Mouse (Mus musculus) hindbrain, embryonic 11.5 days (tissue): ENCODE results near the gene Map7d2. TPM values are rescaled to one million over a fixed set of nuclear protein-coding genes. Genes with fewer than 3 reads are reported as not detected.

Source experiments
- ATAC-seq: fragments of 200-750 bp; cut with Nextera tagmentation; 2 replicates; pipeline ENCODE4 v1.8.0; 2017; ENCODE audit warnings: mild to moderate bottlenecking, moderate TSS enrichment, moderate library complexity; ENCODE audit not compliant: low FRiP score
- DNase-seq: peaks from one replicate; pipeline ENCODE4 v3.0.0-alpha.2; 2015; ENCODE audit warnings: low spot score
- H3K27ac ChIP-seq: fragments of 300-500 bp; sonication (generic); 2 replicates; pipeline ENCODE4 v1.5.1; 2014; ENCODE audit warnings: mild to moderate bottlenecking, low read depth, low read length
- H3K27me3 ChIP-seq: fragments of 300-500 bp; sonication (generic); 2 replicates; pipeline ENCODE4 v1.6.1; 2014; ENCODE audit warnings: mild to moderate bottlenecking, low read length, moderate library complexity, mixed read lengths; ENCODE audit not compliant: control insufficient read depth, insufficient read depth
- H3K36me3 ChIP-seq: fragments of 300-500 bp; sonication (generic); 2 replicates; pipeline ENCODE4 v1.6.1; 2014; ENCODE audit warnings: mild to moderate bottlenecking, low read length, moderate library complexity, mixed read lengths; ENCODE audit not compliant: control insufficient read depth, insufficient read depth
- H3K4me1 ChIP-seq: fragments of 300-500 bp; sonication (generic); replicated peaks from 2 replicates; pipeline ENCODE4 v1.6.1; 2014; ENCODE audit warnings: low read length, mixed read lengths; ENCODE audit not compliant: control insufficient read depth, insufficient read depth
- H3K4me2 ChIP-seq: fragments of 300-500 bp; sonication (generic); replicated peaks from 2 replicates; pipeline ENCODE4 v1.6.1; 2014; ENCODE audit warnings: mild to moderate bottlenecking, low read depth, low read length
- H3K4me3 ChIP-seq: fragments of 300-500 bp; sonication (generic); 2 replicates; pipeline ENCODE4 v1.5.1; 2014; ENCODE audit warnings: low read depth, low read length
- H3K9ac ChIP-seq: fragments of 300-500 bp; sonication (generic); 2 replicates; pipeline ENCODE4 v1.6.1; 2014; ENCODE audit warnings: low read depth, low read length
- H3K9me3 ChIP-seq: fragments of 300-500 bp; sonication (generic); 2 replicates; pipeline ENCODE4 v1.6.1; 2016; ENCODE audit warnings: low read length; ENCODE audit not compliant: control insufficient read depth
- WGBS: fragments of 180-500 bp; shearing (Covaris S2); extraction: QIAGEN DNeasy Blood & Tissue Kit; methylation state at CpG from one replicate; pipeline ENCODE4 v1.1.7; 2014; 5-methylcytosine and 5-hydroxymethylcytosine counted together
- polyA plus RNA-seq: library from polyadenylated mRNA; unstranded; fragments of >200 nt; fragmentation: Nextera tagmentation; extraction: Ambion mirVana; gene quantifications from 2 replicates; pipeline ENCODE4 v1.2.1, GENCODE M21; 2014

The Map7d2 gene
- polyA plus RNA-seq, result 17.8 and 18.2 TPM in 2 replicates

- 22% methylated on average over 35 of the region's 83 CpGs for WGBS
- Histone ChIP-seq H3K4me1 (no peaks in the 10 kb centered on the region), H3K27me3 (no peaks in the 10 kb centered on the region), H3K9ac (peak within 1 kb of the TSS; percentile 40; the same call in 1 of the 2 replicates), H3K4me3 (peak within 1 kb of the TSS; percentile 54), H3K36me3 (no peaks in the 10 kb centered on the region), H3K9me3 (no peaks in the 10 kb centered on the region), H3K27ac (no peak within 1 kb of the TSS), H3K4me2 (peak within 1 kb of the TSS; percentile 84)
- DNase-seq (peak; percentile 59), ATAC-seq (peak; percentile 92)
Observed at GRCm38 (mm10) chrX:159414130-159414828, at the start of gene Map7d2. TSS of gene Map7d2 (plus strand) at chrX:159414572.

- ATAC-seq, result peak; percentile 98
- Histone ChIP-seq H3K4me1 (no peaks in the 10 kb centered on the region), H3K4me2 (peak within 1 kb of the TSS; percentile 36), H3K4me3 (peak within 1 kb of the TSS; percentile 63), H3K9ac (peak within 1 kb of the TSS; percentile 62), H3K9me3 (no peaks in the 10 kb centered on the region), H3K27ac (peak within 1 kb of the TSS; percentile 58; the same call in 1 of the 2 replicates), H3K36me3 (no peaks in the 10 kb centered on the region), H3K27me3 (no peaks in the 10 kb centered on the region)
- peak; percentile 69 for DNase-seq
- WGBS, result 22% methylated on average over 37 of the region's 76 CpGs
Observed at GRCm38 (mm10) chrX:159371831-159372752, 42.3 kb upstream of the Map7d2 start, which contains the start of gene Eif1ax. TSS of gene Eif1ax (plus strand) at chrX:159372178.

GRCm38 (mm10) chrX:159372753-159373144 is 41.6 kb upstream of the Map7d2 start:
- 0 out of 2 replicates have a peak overlapping the region, but pooled peaks have one; percentile 58 for H3K27ac ChIP-seq
- ATAC-seq (peak; percentile 3; the same call in 1 of the 2 replicates), DNase-seq (no peak)
- no peaks in the 10 kb centered on the region for H3K27me3 ChIP-seq
- H3K9ac ChIP-seq, result peak overlapping the region; percentile 62
- no peaks in the 10 kb centered on the region for H3K9me3 ChIP-seq
- H3K4me1 ChIP-seq, result no peaks in the 10 kb centered on the region
- H3K36me3 ChIP-seq, result no peaks in the 10 kb centered on the region
- H3K4me3 ChIP-seq, result peak overlapping the region; percentile 63
- H3K4me2 ChIP-seq, result peak overlapping the region; percentile 36
- WGBS, result 18% methylated on average over 9 of the region's 9 CpGs

- Histone ChIP-seq H3K27me3 (no peaks in the 10 kb centered on the region), H3K9me3 (no peaks in the 10 kb centered on the region), H3K27ac (no peak overlapping the region), H3K36me3 (0 out of 2 replicates have a peak, but pooled peaks cover 2% of the 10 kb centered on the region), H3K9ac (no peak overlapping the region), H3K4me2 (no peak overlapping the region), H3K4me1 (no peaks in the 10 kb centered on the region), H3K4me3 (no peak overlapping the region)
- DNase-seq (no peak), ATAC-seq (no peak)
- 88% methylated on average over 9 of the region's 9 CpGs for WGBS
Observed at GRCm38 (mm10) chrX:159387105-159387504, 27.3 kb upstream of the Map7d2 start.

- Histone ChIP-seq H3K27me3 (no peaks in the 10 kb centered on the region), H3K9ac (no peak overlapping the region), H3K9me3 (no peaks in the 10 kb centered on the region), H3K36me3 (0 out of 2 replicates have a peak, but pooled peaks cover 2% of the 10 kb centered on the region), H3K27ac (no peak overlapping the region), H3K4me1 (no peaks in the 10 kb centered on the region), H3K4me2 (no peak overlapping the region), H3K4me3 (no peak overlapping the region)
- ATAC-seq (no peak), DNase-seq (no peak)
Observed at GRCm38 (mm10) chrX:159388953-159389352, 25.4 kb upstream of the Map7d2 start.

GRCm38 (mm10) chrX:159390347-159390962 is 23.9 kb upstream of the Map7d2 start:
- no peaks in the 10 kb centered on the region for H3K4me1 ChIP-seq
- 84% methylated on average over 6 of the region's 6 CpGs for WGBS

GRCm38 (mm10) chrX:159391239-159391638 is 23.1 kb upstream of the Map7d2 start:
- Histone ChIP-seq H3K36me3 (no peaks in the 10 kb centered on the region), H3K9ac (no peak overlapping the region), H3K9me3 (no peaks in the 10 kb centered on the region), H3K4me1 (no peaks in the 10 kb centered on the region), H3K27ac (no peak overlapping the region), H3K4me3 (no peak overlapping the region), H3K27me3 (no peaks in the 10 kb centered on the region), H3K4me2 (no peak overlapping the region)
- DNase-seq, result no peak
- no peak for ATAC-seq
- WGBS, result 76% methylated on average over 3 of the region's 3 CpGs

More at GRCm38 (mm10) chrX:159390347-159390962, 23.9 kb upstream of the Map7d2 start:
- Histone ChIP-seq H3K4me2 (no peak overlapping the region), H3K27ac (no peak overlapping the region), H3K36me3 (0 out of 2 replicates have a peak, but pooled peaks cover 2% of the 10 kb centered on the region), H3K27me3 (no peaks in the 10 kb centered on the region), H3K9ac (no peak overlapping the region), H3K4me3 (no peak overlapping the region), H3K9me3 (no peaks in the 10 kb centered on the region)
- no peak for DNase-seq
- ATAC-seq, result no peak

- WGBS, result 30% methylated on average over 4 of the region's 4 CpGs
- no peaks in the 10 kb centered on the region for H3K36me3 ChIP-seq
- H3K4me2 ChIP-seq, result no peak overlapping the region
- H3K9ac ChIP-seq, result no peak overlapping the region
- H3K27ac ChIP-seq, result no peak overlapping the region
- H3K27me3 ChIP-seq, result no peaks in the 10 kb centered on the region
- DNase-seq, result peak; percentile 30
- H3K4me3 ChIP-seq, result no peak overlapping the region
- no peak for ATAC-seq
- H3K4me1 ChIP-seq, result no peaks in the 10 kb centered on the region
- no peaks in the 10 kb centered on the region for H3K9me3 ChIP-seq
Observed at GRCm38 (mm10) chrX:159409253-159409652, 5.1 kb upstream of the Map7d2 start.
